Mouse (Mus musculus): ENCODE data around the gene Emb. TPM values are rescaled to one million over a fixed set of nuclear protein-coding genes. Genes with fewer than 3 reads are reported as not detected.

Emb gene
- polyA plus RNA-seq, 1 experiment from 2014 or later, result 12.5 TPM

- Histone ChIP-seq H3K4me2 (no peak overlapping the region), H3K4me1 (peaks cover 12% of the 10 kb centered on the region), H3K36me3 (replicated peaks) (no peaks in the 10 kb centered on the region), H3K27me3 (replicated peaks) (0 out of 2 replicates have a peak, but pooled peaks cover 5% of the 10 kb centered on the region), H3K9me3 (no peaks in the 10 kb centered on the region), H3K9ac (no peak overlapping the region), H3K27ac (no peak overlapping the region), H3K4me3 (no peak overlapping the region)
- no peak for ATAC-seq (replicated peaks)
- 80% methylated on average over 6 of the region's 6 CpGs for WGBS
These were observed 17.2 kb downstream of the Emb start for GRCm38 (mm10) chr13:117225561-117225960.

- 79% methylated on average over 6 of the region's 6 CpGs for whole genome bisulfite sequencing
- ATAC-seq (replicated peaks), result no peak
- H3K9ac ChIP-seq, result no peak overlapping the region
- no peak overlapping the region for H3K27ac ChIP-seq
- H3K4me3 ChIP-seq, result no peak overlapping the region
- H3K36me3 ChIP-seq (replicated peaks), result no peaks in the 10 kb centered on the region
- no peaks in the 10 kb centered on the region for H3K9me3 ChIP-seq
- H3K4me2 ChIP-seq, result no peak overlapping the region
- H3K4me1 ChIP-seq, result peaks cover 2% of the 10 kb centered on the region
- H3K27me3 ChIP-seq (replicated peaks), result no peaks in the 10 kb centered on the region
These were observed 22.2 kb downstream of the Emb start for GRCm38 (mm10) chr13:117230371-117231110.

- H3K9me3 ChIP-seq, result no peaks in the 10 kb centered on the region
- H3K9ac ChIP-seq, result no peak overlapping the region
- peaks cover 8% of the 10 kb centered on the region for H3K4me1 ChIP-seq
- H3K27me3 ChIP-seq (replicated peaks), result no peaks in the 10 kb centered on the region
- ATAC-seq (replicated peaks), result no peak
- H3K36me3 ChIP-seq (replicated peaks), result no peaks in the 10 kb centered on the region
- WGBS, result 94% methylated on average over 8 of the region's 8 CpGs
- no peak overlapping the region for H3K4me2 ChIP-seq
- no peak overlapping the region for H3K4me3 ChIP-seq
- no peak overlapping the region for H3K27ac ChIP-seq
These were observed 25.5 kb downstream of the Emb start for GRCm38 (mm10) chr13:117233808-117234207.

GRCm38 (mm10) chr13:117234486-117234885, 26.1 kb downstream of the Emb start:
- ATAC-seq (replicated peaks), result no peak
- H3K4me3 ChIP-seq, result no peak overlapping the region
- no peaks in the 10 kb centered on the region for H3K27me3 ChIP-seq (replicated peaks)
- no peaks in the 10 kb centered on the region for H3K36me3 ChIP-seq (replicated peaks)
- 57% methylated on average over 7 of the region's 7 CpGs for WGBS
- no peak overlapping the region for H3K9ac ChIP-seq
- no peaks in the 10 kb centered on the region for H3K9me3 ChIP-seq
- H3K27ac ChIP-seq, result no peak overlapping the region
- no peak overlapping the region for H3K4me2 ChIP-seq
- peaks cover 8% of the 10 kb centered on the region for H3K4me1 ChIP-seq

GRCm38 (mm10) chr13:117235530-117236212, 27.3 kb downstream of the Emb start:
- Histone ChIP-seq H3K4me3 (no peak overlapping the region), H3K36me3 (replicated peaks) (no peaks in the 10 kb centered on the region), H3K27me3 (replicated peaks) (no peaks in the 10 kb centered on the region), H3K27ac (no peak overlapping the region), H3K4me1 (peaks cover 8% of the 10 kb centered on the region), H3K4me2 (no peak overlapping the region), H3K9ac (no peak overlapping the region), H3K9me3 (no peaks in the 10 kb centered on the region)
- 44% methylated on average over 11 of the region's 11 CpGs for WGBS
- peak; percentile 80 for ATAC-seq (replicated peaks)

- no peak overlapping the region for H3K4me3 ChIP-seq
- 90% methylated on average over 4 of the region's 4 CpGs for WGBS
- H3K4me2 ChIP-seq, result no peak overlapping the region
- no peaks in the 10 kb centered on the region for H3K27me3 ChIP-seq (replicated peaks)
- peaks cover 8% of the 10 kb centered on the region for H3K4me1 ChIP-seq
- no peak overlapping the region for H3K9ac ChIP-seq
- H3K36me3 ChIP-seq (replicated peaks), result no peaks in the 10 kb centered on the region
- no peak for ATAC-seq (replicated peaks)
- no peak overlapping the region for H3K27ac ChIP-seq
- H3K9me3 ChIP-seq, result no peaks in the 10 kb centered on the region
These were observed 28.8 kb downstream of the Emb start for GRCm38 (mm10) chr13:117237111-117237510.

GRCm38 (mm10) chr13:117242063-117242462, 33.7 kb downstream of the Emb start:
- 90% methylated on average over 3 of the region's 3 CpGs for whole genome bisulfite sequencing
- no peak overlapping the region for H3K27ac ChIP-seq
- no peak overlapping the region for H3K9ac ChIP-seq
- no peak for ATAC-seq (replicated peaks)
- H3K27me3 ChIP-seq (replicated peaks), result no peaks in the 10 kb centered on the region
- H3K4me1 ChIP-seq, result no peaks in the 10 kb centered on the region
- no peak overlapping the region for H3K4me3 ChIP-seq
- no peaks in the 10 kb centered on the region for H3K9me3 ChIP-seq
- H3K36me3 ChIP-seq (replicated peaks), result no peaks in the 10 kb centered on the region
- H3K4me2 ChIP-seq, result no peak overlapping the region

- no peak overlapping the region for H3K4me2 ChIP-seq
- no peak for ATAC-seq (replicated peaks)
- H3K4me3 ChIP-seq, result no peak overlapping the region
- H3K27ac ChIP-seq, result no peak overlapping the region
- no peaks in the 10 kb centered on the region for H3K4me1 ChIP-seq
- WGBS, result 92% methylated on average over 5 of the region's 5 CpGs
- H3K9me3 ChIP-seq, result no peaks in the 10 kb centered on the region
- no peaks in the 10 kb centered on the region for H3K36me3 ChIP-seq (replicated peaks)
- no peak overlapping the region for H3K9ac ChIP-seq
- no peaks in the 10 kb centered on the region for H3K27me3 ChIP-seq (replicated peaks)
These were observed 34.3 kb downstream of the Emb start for GRCm38 (mm10) chr13:117242621-117243020.

GRCm38 (mm10) chr13:117260704-117261103, 52.4 kb downstream of the Emb start:
- no peak for ATAC-seq (replicated peaks)
- no peaks in the 10 kb centered on the region for H3K4me1 ChIP-seq
- no peak overlapping the region for H3K9ac ChIP-seq

GRCm38 (mm10) chr13:117266156-117266555, 57.8 kb downstream of the Emb start:
- Histone ChIP-seq H3K4me2 (no peak overlapping the region), H3K36me3 (replicated peaks) (no peaks in the 10 kb centered on the region), H3K4me1 (no peaks in the 10 kb centered on the region), H3K27me3 (replicated peaks) (no peaks in the 10 kb centered on the region), H3K9ac (no peak overlapping the region), H3K27ac (no peak overlapping the region), H3K9me3 (no peaks in the 10 kb centered on the region), H3K4me3 (no peak overlapping the region)
- 77% methylated on average over 2 of the region's 2 CpGs for WGBS
- ATAC-seq (replicated peaks), result no peak

More at GRCm38 (mm10) chr13:117260704-117261103, 52.4 kb downstream of the Emb start:
- no peak overlapping the region for H3K27ac ChIP-seq
- no peaks in the 10 kb centered on the region for H3K27me3 ChIP-seq (replicated peaks)
- WGBS, result 96% methylated on average over 4 of the region's 4 CpGs
- H3K4me3 ChIP-seq, result no peak overlapping the region
- H3K4me2 ChIP-seq, result no peak overlapping the region
- H3K9me3 ChIP-seq, result no peaks in the 10 kb centered on the region
- H3K36me3 ChIP-seq (replicated peaks), result no peaks in the 10 kb centered on the region

GRCm38 (mm10) chr13:117267963-117268362, 59.6 kb downstream of the Emb start:
- no peak overlapping the region for H3K9ac ChIP-seq

GRCm38 (mm10) chr13:117284036-117284435, 75.7 kb downstream of the Emb start:
- Histone ChIP-seq H3K27me3 (replicated peaks) (no peaks in the 10 kb centered on the region), H3K9ac (no peak overlapping the region), H3K4me2 (no peak overlapping the region), H3K9me3 (no peaks in the 10 kb centered on the region), H3K36me3 (replicated peaks) (no peaks in the 10 kb centered on the region), H3K4me3 (no peak overlapping the region), H3K27ac (no peak overlapping the region), H3K4me1 (no peaks in the 10 kb centered on the region)
- no peak for ATAC-seq (replicated peaks)
- 94% methylated on average over 4 of the region's 4 CpGs for WGBS

More at GRCm38 (mm10) chr13:117267963-117268362, 59.6 kb downstream of the Emb start:
- Histone ChIP-seq H3K27me3 (replicated peaks) (no peaks in the 10 kb centered on the region), H3K9me3 (no peaks in the 10 kb centered on the region), H3K4me2 (no peak overlapping the region), H3K27ac (no peak overlapping the region), H3K36me3 (replicated peaks) (no peaks in the 10 kb centered on the region), H3K4me1 (no peaks in the 10 kb centered on the region), H3K4me3 (no peak overlapping the region)
- no peak for ATAC-seq (replicated peaks)
- 97% methylated on average over 14 of the region's 14 CpGs for WGBS

- no peak overlapping the region for H3K4me3 ChIP-seq
- ATAC-seq (replicated peaks), result no peak
- WGBS, result 97% methylated on average over 2 of the region's 2 CpGs
- no peaks in the 10 kb centered on the region for H3K36me3 ChIP-seq (replicated peaks)
- H3K9me3 ChIP-seq, result no peaks in the 10 kb centered on the region
- H3K27me3 ChIP-seq (replicated peaks), result no peaks in the 10 kb centered on the region
- H3K4me1 ChIP-seq, result no peaks in the 10 kb centered on the region
- H3K27ac ChIP-seq, result no peak overlapping the region
- no peak overlapping the region for H3K9ac ChIP-seq
- no peak overlapping the region for H3K4me2 ChIP-seq
These were observed 78.6 kb downstream of the Emb start for GRCm38 (mm10) chr13:117286939-117287338.

All from midbrain, embryonic 15.5 days (tissue).